Mouse (Mus musculus) MEL (cell line): ENCODE data around the gene Ankrd34c.

ENCODE experiments used
- BHLHE40 ChIP-seq: IDR thresholded peaks from 2 replicates; pipeline ENCODE4 v1.6.1; 2012; ENCODE audit warnings: low read depth, mild to moderate bottlenecking, inconsistent platforms, low read length, improper control_type of control experiment, borderline replicate concordance
- CTCF ChIP-seq, 3 experiments: IDR thresholded peaks in 2 of 3; conservative IDR thresholded peaks in 1 of 3; 2 replicates each; pipeline ENCODE4 v1.5.1; 2011 to 2012; ENCODE audit warnings: low read length in 3 of 3, low read depth in 2 of 3, mild to moderate bottlenecking in 2 of 3, improper control_type of control experiment in 1 of 3, inconsistent platforms in 1 of 3, mixed read lengths in 1 of 3, moderate library complexity in 1 of 3; ENCODE audit not compliant: control insufficient read depth in 1 of 3, insufficient read depth in 1 of 3, poor library complexity in 1 of 3, severe bottlenecking in 1 of 3
- EP300 ChIP-seq, 2 experiments: IDR thresholded peaks; 2 replicates each; pipeline ENCODE4 v1.6.1; 2011; ENCODE audit warnings: improper control_type of control experiment in 2 of 2, low read length in 2 of 2, low read depth in 1 of 2, mild to moderate bottlenecking in 1 of 2
- HCFC1 ChIP-seq: IDR thresholded peaks from 2 replicates; pipeline ENCODE4 v1.6.1; 2012; ENCODE audit warnings: low read depth, mild to moderate bottlenecking, inconsistent platforms, low read length, improper control_type of control experiment, moderate library complexity
- JUND ChIP-seq: IDR thresholded peaks from 2 replicates; pipeline ENCODE4 v1.6.1; 2011; ENCODE audit warnings: low read depth, mild to moderate bottlenecking, improper control_type of control experiment, low read length
- KAT2A ChIP-seq: conservative IDR thresholded peaks from 2 replicates; pipeline ENCODE4 v1.6.1; 2012; ENCODE audit warnings: low read depth, low read length, improper control_type of control experiment, inconsistent platforms
- MAFK ChIP-seq: IDR thresholded peaks from 2 replicates; pipeline ENCODE4 v1.6.1; 2011; ENCODE audit warnings: low read depth, mild to moderate bottlenecking, low read length, improper control_type of control experiment, borderline replicate concordance
- MXI1 ChIP-seq: IDR thresholded peaks from 2 replicates; pipeline ENCODE4 v1.6.1; 2011; ENCODE audit warnings: mild to moderate bottlenecking, low read depth, low read length, improper control_type of control experiment
- POLR2A ChIP-seq, 2 experiments: IDR thresholded peaks; 2 replicates each; pipeline ENCODE4 v1.6.1; 2011 to 2012; ENCODE audit warnings: low read length in 2 of 2, mild to moderate bottlenecking in 2 of 2, control low read depth in 1 of 2, improper control_type of control experiment in 1 of 2, low read depth in 1 of 2, moderate library complexity in 1 of 2; ENCODE audit not compliant: control insufficient read depth in 1 of 2, insufficient read depth in 1 of 2, poor library complexity in 1 of 2
- POLR2AphosphoS2 ChIP-seq: IDR thresholded peaks from 2 replicates; pipeline ENCODE4 v1.6.1; 2011; ENCODE audit warnings: low read length, improper control_type of control experiment
- TAL1 ChIP-seq: IDR thresholded peaks from 2 replicates; pipeline ENCODE4 v1.6.1; 2012; ENCODE audit warnings: mild to moderate bottlenecking, inconsistent platforms, low read length, moderate library complexity, mixed read lengths
- TBP ChIP-seq: IDR thresholded peaks from 2 replicates; pipeline ENCODE4 v1.8.0; 2011; ENCODE audit warnings: low read depth, low read length, improper control_type of control experiment
- UBTF ChIP-seq: IDR thresholded peaks from 2 replicates; pipeline ENCODE4 v1.6.1; 2012; ENCODE audit warnings: low read depth, mild to moderate bottlenecking, inconsistent platforms, low read length, improper control_type of control experiment, moderate library complexity, borderline replicate concordance; ENCODE audit not compliant: insufficient read depth
- USF1 ChIP-seq: IDR thresholded peaks from 2 replicates; pipeline ENCODE4 v1.6.1; 2014; ENCODE audit warnings: low read depth, mild to moderate bottlenecking, inconsistent platforms, low read length, improper control_type of control experiment, moderate library complexity

DNA sequence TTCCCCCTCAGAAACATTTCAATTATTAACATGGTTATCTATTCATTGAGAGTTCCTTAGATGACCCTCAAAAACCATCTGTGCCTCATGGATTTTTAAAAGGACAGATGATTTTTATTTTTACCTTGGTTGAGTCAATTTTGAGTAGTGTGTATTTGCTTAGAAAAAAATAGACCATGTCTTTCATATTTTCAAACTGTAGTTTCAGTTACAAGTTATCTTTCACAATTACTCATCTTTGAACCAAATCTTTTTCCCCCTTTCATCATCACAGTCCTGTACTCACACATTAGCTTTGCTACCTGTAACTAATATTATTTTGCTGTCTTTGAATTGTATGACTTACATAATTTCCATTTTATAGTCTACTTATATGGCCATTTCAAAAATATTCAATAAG, 1.8 kb upstream of the Ankrd34c start:
- TF ChIP-seq UBTF (no peak), CTCF (IDR thresholded peaks at IDR 0.05 in 2 of 3, conservative IDR thresholded peaks at IDR 0.05 in 1 of 3; ENCODE audit: control insufficient read depth in 1 of 3, insufficient read depth in 1 of 3, low read depth in 2 of 3, low read length in 3 of 3, poor library complexity in 1 of 3, severe bottlenecking in 1 of 3) (no peak), POLR2A (IDR thresholded peaks at IDR 0.05; ENCODE audit: control insufficient read depth in 1 of 2, insufficient read depth in 1 of 2, low read depth in 1 of 2, low read length in 2 of 2, poor library complexity in 1 of 2) (no peak), TBP (no peak), USF1 (no peak), JUND (no peak), KAT2A (no peak), BHLHE40 (no peak), MAFK (no peak), EP300 (IDR thresholded peaks at IDR 0.05; ENCODE audit: low read depth in 1 of 2, low read length in 2 of 2) (no peak), POLR2AphosphoS2 (no peak), TAL1 (no peak), MXI1 (no peak), HCFC1 (no peak)
